Mouse (Mus musculus) layer of hippocampus, adult 18-20 months (tissue): Measurements from ENCODE around the gene Fhl4. TPM values are rescaled to one million over a fixed set of nuclear protein-coding genes. Genes with fewer than 3 reads are reported as not detected.

Source experiments
- DNase-seq, 2 experiments: peaks; one replicate each; pipeline ENCODE4 v3.0.0; 2022; ENCODE audit warnings: low spot score in 2 of 2
- long read RNA-seq: library from polyadenylated mRNA; stranded (forward); transcript quantifications from one replicate; pipeline ENCODE4 v2.0.0, GENCODE M21; 2021
- total RNA-seq, 2 experiments: library from RNA; stranded (reverse); gene quantifications; 2 replicates each; pipeline ENCODE4 v1.2.3; 2021

The Fhl4 gene
- total RNA-seq = 1 to 10 TPM in 1 of 2 experiments, under 1 TPM in 1; 0.56 to 1.3 TPM
- long read RNA-seq, partial matches to known transcripts = 0 of 2 reads
- long read RNA-seq, other reads (novel, unspliced or antisense) = 0 of 2 reads

DNA sequence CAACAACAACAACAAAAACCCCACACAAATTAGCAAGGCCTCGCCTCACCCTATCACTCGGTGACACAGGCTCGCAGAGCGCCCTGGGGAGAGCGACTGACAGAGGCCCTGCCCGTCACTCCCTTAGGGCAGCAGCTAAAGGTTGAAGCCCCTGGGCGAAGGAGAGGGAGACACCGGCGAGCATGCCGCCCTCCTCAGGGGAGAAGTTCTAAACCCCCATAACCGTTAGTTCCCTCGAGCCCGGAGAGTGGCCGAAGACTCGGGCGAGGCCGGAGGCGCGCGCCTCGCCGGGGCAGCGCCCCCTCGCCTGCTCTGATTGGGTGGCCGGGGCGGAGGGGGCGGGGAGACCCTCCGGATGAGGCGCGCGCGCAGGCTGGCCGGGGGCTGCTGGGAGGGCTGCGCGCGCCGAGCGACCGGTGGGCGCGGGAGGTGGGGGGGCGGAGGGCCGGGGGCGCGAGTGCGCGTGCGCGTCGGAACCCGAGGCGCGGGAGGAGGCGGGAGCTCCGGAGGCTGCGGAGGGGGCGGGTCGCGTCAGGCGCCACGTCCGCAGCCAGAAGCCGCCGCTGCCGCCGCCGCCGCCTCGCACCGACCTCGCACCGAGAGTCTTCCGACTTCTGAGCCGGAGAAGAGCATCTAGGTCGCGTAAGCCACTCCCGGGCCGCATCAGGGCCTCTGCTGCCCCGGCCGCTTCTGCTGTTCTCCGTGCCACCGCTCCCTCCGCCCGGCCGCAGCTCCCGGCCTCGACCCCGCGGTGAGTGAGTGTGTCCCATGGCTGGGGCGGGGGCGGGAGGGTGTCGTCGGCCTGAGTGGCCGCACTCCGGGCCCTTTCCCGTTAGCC lies at the start of gene Fhl4, which contains the start of gene Tmem263:
Gene Fhl4, minus strand, starts transcription at position 249 of the 838 bp plus-strand sequence.
Gene Tmem263, plus strand, starts transcription at position 381 of the 838 bp plus-strand sequence.
- DNase-seq = peak; percentile 50 to 78

DNA sequence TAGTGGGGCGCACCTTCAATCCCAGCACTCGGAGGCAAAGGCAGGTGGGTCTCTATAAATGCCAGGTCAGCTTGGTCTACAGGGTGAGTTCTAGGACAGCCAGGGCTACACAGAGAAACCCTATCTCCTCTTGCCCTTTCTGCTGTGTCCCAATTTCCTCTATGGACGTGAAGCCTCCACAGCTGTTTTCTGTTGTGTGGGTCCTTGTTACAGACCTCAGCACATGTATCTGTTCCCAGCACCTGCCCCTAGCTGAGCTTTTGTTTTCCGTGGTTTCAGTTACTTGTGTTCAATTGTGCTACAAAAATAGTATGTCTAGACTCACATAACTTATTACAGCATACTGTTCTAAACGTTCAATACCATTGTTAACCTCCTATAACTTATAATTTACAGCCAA lies 46.9 kb upstream of the Fhl4 start:
- no peak for DNase-seq

DNA sequence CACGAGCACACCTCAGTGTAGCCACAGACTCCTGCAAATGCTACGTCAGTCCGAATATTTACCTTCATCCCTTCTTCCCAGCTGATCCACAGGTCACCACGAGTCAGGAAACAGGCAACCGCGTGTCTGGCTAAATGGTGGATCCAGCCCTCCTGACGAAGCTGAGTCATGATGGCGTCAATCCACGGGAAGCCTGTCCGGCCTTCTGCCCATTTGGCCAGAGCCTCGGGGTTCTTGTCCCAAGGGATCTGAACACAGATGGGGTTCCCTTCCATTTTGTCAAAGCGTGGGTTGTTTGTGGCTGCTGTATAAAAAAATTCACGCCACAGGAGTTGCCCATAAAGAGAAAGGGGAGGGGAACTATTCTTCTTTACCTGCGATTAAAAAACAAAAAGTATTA lies 44.0 kb upstream of the Fhl4 start:
- no peak for DNase-seq

DNA sequence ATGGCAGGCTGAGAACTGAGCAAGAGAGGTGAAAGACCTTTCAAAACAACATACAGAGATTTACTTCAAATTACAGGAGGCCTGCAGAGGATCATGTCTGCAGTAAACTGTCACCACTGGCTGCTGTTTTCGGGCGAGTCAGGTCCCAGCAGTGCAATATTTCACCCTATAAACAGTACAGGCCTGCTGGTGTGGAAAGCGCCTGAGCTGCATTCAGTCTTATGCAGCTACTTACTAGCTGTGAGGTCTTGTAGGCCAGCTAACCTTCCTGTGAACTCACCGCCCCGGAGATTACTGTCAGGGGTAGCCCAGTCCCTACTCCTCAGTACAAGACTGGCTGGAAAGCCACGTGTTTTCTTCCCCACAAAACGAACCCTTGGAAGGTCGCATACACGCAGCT lies 39.2 kb upstream of the Fhl4 start:
- DNase-seq = no peak

DNA sequence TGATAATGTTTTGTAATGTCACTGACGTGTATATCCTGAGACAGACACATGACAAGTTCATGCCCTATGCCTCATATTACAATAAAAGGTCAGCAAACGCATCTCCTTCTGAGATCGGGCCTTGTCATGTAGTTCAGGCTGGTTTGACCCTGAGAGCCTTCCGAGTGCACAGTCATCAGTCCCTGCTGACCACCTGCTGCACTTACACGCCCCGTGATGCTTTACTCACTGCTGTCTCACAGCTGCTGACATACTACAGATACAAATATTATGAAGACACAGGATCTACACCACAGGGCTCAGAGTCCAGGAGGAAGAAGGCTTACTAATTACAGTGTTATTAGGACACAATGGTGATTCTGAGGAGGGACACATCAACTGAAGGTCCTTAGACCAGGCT lies 34.3 kb upstream of the Fhl4 start:
- no peak for DNase-seq

DNA sequence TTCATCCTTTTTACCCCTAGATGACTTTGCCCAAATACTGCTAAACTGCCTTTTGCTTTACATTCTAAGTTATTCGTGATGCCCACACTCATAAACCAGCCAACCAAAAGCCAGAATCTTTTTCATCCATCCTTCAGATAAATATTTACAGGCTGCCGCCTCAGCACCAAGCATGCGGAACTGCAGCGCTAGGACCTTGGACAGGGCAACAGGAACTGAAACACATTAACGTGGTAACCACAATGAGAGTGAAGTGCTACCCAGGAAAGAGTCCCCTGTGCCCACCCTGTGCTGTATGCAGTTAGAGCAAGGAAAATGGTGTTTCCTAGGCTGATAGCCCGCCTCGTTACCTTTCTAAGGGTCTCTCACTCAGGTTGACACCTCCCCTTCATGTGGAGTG lies 26.2 kb upstream of the Fhl4 start:
- DNase-seq = no peak

DNA sequence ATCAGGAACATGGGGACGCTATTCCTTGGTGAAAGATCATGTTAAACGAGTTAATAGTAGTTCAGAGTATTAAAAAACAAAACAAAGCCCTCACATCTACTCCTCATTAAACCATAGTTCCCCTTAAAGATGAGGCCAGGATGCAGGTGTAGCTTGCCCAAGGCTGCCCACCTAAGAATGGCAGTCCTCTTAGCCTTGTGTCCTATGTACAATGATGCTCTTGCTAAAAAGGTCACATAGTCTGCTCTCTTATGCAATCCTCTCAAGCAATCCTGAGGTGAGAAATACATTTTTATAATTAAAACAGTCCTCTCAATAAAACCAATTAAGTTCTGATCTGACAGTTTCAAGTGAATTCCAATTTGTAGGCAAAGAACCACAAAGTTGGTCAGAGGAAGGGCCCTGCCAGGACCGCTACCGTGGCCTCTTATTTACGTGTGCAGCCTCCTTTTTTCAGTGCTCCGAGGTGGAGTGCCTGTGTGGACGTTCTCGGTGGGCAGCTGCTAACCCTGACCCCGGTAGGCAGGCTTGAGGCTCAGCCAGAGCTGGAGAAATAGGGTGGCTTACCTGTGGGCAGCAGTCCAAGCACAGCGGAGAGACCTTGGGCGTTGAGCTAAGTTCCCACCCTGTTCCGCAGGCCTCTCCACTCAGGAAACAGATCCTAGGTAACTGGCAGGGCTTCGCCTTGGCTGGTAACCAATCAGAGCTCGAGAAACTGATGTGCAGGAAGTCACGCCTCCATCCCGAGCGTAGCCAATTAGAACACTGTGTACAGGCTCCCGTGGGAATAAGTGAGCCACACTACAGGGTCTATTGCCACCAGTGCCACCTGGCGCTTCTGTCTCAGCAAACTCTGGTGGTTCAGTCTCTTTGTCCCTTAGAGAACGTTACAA lies 25.3 kb upstream of the Fhl4 start, which contains the start of gene Mterf2:
Gene Mterf2, minus strand, starts transcription at position 633 of the 893 bp plus-strand sequence.
- DNase-seq = peak; percentile 94 to 99

DNA sequence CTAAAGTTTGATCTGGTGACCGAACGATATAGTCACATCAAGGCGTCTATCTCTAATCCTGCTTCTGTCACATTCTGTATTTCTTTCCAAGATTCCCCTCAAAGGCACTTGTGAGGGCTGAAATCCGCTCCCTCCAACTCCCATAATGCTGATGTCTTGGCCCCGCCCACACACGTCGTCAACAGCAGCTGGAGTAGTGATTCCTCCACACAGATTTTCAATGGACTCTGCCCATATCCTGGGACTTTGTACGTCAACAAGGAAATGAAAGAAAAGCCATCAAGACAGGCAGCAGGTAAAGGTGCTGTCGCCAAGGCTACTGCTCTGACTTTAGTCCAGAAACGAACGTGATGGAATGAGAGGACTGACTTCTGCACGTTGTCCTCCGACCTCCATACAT lies 22.9 kb upstream of the Fhl4 start:
- no peak for DNase-seq

DNA sequence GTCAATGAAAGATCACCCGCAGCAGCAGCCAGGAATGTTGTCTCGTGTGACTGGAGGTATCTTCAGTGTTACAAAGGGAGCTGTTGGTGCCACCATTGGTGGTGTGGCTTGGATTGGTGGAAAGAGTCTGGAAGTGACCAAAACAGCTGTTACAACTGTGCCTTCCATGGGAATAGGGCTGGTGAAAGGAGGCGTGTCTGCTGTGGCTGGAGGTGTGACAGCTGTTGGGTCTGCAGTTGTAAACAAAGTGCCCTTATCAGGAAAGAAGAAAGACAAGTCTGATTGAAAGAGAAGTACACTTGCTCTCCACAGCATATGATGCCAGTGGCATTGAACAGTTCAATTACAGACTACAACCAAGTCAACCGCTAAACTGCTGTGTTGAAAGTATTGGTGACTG lies 12.1 kb upstream of the Fhl4 start:
- DNase-seq = no peak

DNA sequence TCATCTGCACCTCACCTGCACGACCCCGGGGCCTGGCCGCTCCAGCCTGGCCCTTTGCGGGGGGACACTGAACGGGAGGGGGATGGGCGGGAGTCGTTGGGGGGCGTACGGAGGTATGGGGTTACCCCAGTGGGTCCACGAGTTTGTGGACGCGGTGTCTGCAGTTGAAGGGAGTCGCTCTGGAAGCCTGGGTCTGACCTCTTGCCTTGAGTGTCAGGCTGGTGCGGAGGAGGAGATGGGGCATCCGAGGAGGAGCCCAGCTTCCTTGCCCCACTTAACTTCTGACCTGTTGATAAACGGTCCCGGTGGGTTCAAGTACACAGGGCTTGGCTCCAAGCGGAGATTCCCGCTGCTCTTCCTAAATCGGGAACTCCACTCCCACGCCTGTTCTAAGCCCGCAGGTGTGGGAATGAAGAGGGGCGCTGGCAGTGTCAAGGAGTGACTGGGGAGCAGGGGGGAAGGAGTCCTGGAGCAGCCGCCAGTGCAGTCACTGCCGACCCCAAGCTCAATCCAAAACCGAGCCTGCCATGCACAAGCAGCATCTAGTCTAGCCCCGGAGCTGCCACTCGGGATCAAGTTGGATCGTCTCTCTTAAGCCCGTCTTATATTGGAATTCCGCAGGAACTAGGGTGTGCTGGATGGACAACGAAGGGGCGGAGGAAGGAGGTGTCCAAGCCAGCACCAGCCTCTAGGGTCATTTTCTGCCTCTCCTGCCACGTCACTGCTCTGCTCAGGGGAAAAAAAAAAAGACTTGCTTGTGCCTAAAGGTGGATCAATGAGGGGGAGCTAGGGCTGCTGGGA lies 990 bp upstream of the Fhl4 start:
- no peak for DNase-seq

DNA sequence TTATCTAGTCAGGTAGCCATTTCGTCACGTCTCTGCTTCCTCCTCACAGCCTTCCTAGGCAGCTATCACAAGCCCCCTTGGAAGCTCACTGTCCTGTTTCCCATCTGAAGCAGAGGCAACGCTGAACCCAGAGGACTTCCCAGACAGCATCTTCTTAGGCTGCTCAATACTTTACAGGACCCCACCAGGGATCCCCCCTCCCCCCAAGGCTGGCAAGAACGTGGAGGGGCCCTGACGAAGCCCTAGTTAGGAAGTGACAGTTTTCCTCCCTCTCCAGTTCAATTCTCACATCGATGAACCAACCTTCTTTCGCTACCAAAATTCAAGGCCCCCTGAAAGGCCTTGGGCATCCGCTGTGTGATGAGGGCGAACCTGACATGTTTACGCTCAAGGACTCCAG lies 454 bp downstream of the Fhl4 start:
- DNase-seq = no peak

DNA sequence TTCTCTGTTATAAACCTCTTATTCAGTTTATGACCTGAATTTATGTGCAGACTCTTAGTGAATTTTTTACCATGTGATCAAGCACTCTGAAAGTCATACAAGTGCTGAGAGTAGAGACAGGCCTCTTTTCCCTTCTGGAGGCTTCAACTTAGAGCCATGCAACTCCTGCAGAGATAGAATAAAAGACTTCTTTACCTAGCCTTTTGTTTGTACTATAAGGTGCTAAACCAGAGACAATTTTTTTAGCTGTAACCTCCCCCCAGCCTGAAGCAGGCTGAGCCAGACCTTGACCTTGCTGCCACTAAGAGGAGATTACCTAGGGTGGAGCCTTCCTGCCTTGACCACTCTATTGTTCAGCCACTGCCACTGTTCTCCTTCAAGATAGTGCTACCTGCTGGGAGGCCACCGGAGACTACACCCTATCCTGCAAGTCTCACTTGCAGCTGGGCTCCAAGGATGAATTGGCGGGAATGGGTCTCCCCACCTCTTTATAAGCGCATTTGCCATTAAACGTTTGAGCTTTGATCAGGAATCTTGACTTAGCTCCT lies 30.6 kb downstream of the Fhl4 start:
- no peak for DNase-seq

DNA sequence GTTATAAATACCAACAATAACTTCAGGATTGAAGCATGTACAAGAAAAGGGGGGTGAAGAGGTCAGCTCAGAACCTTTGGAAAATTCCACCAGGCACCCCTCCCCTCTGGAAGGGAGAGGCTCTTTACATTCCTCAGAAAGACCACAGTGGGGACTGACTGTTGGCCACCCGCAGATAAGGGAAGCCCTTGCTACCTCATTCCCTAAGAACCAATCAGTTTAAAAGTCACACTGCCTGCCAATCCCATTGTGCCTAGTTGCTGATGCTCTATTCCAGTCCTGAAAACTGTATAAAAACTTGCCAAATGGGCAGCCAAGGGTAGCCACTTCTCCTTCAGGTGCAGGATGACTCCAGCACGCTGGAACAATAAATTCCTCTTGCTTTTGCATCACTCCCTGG lies 47.4 kb downstream of the Fhl4 start:
- no peak for DNase-seq

DNA sequence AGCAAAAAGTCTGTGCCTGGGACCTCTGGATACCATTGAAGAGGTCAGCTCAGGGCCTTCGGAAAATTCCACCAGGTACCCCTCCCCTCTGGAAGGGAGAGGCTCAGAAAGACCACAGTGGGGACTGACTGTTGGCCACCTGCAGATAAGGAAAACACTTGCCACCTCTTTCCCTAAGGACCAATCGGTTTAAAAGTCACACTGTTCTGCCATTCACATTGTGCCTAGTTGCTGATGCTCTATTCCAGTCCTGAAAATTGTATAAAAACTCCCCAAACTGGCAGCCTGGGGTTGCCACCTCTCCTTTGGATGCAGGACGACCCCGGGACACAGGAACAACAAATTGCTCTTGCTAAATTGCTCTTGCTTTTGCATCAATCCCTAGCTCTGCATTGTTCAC lies 49.8 kb downstream of the Fhl4 start:
- no peak for DNase-seq

DNA sequence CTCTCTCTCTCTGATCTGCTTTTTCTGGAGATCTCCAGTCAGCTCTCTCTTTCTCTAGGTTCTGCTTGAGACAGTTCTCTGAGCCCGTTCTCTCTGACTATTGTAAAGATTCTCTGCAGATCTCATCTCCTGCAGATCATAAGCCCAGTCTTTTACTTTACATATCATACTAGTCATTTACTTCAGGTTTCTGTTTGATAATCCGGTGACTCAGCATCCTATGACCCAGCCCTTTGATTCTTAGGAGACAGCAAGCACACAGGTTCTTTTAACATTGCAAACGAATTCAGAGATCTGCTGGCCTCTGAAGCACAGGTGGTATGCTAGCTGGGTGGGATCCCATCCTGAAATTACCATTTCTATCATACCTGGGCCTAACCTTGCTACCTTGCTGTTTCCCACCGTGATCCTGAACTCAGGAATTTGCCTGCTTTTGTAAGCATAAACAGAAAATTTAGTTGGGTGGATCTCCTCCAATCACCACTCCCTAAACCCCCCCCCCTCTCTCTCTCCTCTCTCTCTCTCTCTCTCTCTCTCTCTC lies 51.6 kb downstream of the Fhl4 start:
- no peak for DNase-seq

DNA sequence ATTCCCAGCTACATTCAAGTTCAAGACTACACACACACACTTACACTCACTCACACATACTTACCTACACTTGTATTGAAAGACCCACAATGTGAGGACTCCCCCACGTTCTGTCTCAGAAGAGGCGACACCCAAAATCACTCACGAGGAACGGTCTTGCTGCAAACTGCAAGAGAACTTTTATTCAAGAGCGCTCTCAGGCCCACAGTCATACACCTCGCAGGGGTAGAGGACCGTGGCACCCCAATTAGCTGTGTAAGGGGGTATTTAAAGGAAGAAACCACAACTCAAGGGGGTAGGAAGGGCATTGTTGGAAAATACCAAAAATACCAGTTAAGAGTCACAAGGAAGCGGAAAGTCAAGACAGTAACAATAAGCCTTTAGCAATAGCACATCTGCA lies 54.3 kb downstream of the Fhl4 start:
- no peak for DNase-seq

DNA sequence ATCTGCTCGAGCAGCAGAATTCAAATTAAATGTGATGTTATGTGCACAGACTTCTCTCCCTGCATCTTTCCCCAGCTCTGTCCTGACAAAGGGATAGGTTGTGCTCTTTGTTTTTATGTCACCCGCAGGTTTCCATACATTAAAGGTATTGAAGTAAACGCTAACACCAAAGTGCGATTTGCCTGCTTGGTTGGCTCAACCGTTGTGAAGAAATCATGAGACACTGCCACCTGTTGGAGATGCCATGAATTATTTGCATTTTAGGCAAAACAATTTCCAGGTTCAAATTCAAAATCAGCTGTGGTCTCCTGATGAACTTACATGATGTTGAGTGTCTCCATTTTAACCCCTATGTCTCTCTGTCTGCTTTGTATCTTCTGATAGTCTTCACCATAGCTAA lies 55.7 kb downstream of the Fhl4 start:
- DNase-seq = peak in 1 of 2 experiments; percentile 46
